Mouse (Mus musculus): Measurements from ENCODE around the gene Methig1. TPM values are rescaled to one million over a fixed set of nuclear protein-coding genes. Genes with fewer than 3 reads are reported as not detected.
"Not testable (repeated sequence)": the region's sequence is repeated elsewhere in the genome, so short reads cannot be mapped to it uniquely, and the experiment has no call there.

The Methig1 gene
- polyA plus RNA-seq (2014; fragmentation: Nextera tagmentation; extraction: Ambion mirVana): not detected in 2 replicates

DNA sequence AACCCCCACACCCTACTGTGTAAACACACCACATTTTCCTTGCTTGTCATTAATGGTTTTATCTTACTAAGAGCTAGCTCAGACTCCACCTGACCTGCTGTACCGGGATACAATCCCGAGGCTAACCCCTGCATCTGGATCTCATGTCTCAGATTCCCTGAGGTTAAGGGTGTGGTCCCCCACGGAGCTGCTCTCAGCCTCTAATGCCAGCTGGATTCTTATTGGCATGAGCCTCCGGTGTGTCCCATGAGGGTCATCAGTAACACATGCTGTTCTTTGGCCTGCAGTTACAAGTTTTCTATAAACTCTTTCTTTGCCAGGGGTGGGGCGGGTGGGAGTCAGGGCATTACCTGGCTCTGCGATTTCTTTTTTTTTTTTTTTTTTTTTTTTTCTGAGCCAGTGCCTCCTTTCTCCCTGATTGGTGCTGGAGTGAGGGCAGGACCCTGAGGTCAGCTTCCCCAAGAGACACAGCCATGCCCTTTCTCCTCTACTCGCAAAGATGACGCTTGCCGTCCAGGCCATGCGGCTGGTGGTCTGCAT, at the start of gene Methig1, which contains the start of gene Mettl7a2:
Gene Methig1, plus strand, starts transcription at position 439 of the 540 bp plus-strand sequence.
Gene Mettl7a2, plus strand, starts transcription at position 490 of the 540 bp plus-strand sequence.
- no peaks in the 10 kb centered on the region for H3K36me3 ChIP-seq (ENCODE audit: control insufficient read depth, insufficient read depth, low read length)
- H3K4me3 ChIP-seq (ENCODE audit: low read depth, low read length): no peak within 1 kb of the TSS
- WGBS: 83% methylated on average over 10 of the region's 10 CpGs
- no peak for DNase-seq (ENCODE audit: low spot score, missing footprints)
- H3K4me1 ChIP-seq (ENCODE audit: control insufficient read depth, insufficient read depth, low read length): no peaks in the 10 kb centered on the region
- no peak for ATAC-seq (ENCODE audit: low FRiP score)
- H3K9me3 ChIP-seq (ENCODE audit: control insufficient read depth, low read length): no peaks in the 10 kb centered on the region
- no peaks in the 10 kb centered on the region for H3K27me3 ChIP-seq (ENCODE audit: control insufficient read depth, insufficient read depth, low read length)
- no peak within 1 kb of the TSS for H3K9ac ChIP-seq (ENCODE audit: low read length)
- H3K27ac ChIP-seq (ENCODE audit: low read depth, low read length): no peak within 1 kb of the TSS
- no peak within 1 kb of the TSS for H3K4me2 ChIP-seq

DNA sequence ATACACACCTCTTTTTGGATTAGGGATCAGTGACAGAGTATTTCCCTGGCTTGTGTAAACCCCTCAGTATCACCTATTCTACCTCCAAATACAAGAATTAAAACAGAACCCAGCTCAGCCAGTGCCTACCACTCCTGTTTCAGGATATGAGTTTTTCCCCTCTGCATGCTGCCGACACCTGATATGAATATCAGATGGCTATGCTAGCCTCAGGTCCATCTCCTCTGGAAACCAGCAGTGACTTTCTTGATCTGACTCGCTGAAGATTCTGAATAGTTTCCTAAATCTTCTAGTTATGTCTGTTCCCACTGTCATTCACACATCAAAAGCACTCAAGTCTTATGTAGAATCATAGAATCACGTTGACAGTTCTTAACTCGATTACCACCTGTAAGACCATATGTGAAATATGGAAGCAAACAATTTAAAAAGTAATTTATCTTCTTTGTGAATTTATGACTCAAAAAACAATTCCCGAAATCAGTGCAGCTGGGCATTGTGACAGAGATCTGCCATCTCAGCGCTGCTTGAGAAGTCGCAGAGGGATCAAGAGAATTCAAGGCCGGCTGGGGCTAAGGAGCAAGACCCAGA, 49.4 kb upstream of the Methig1 start:
- DNase-seq (ENCODE audit: low spot score, missing footprints) (no peak), ATAC-seq (ENCODE audit: low FRiP score) (no peak)
- no peak overlapping the region; the same call in 1 of the 2 replicates for H3K4me3 ChIP-seq (ENCODE audit: low read depth, low read length)
- H3K9ac ChIP-seq (ENCODE audit: low read length): peak overlapping the region; percentile 76; the same call in 1 of the 2 replicates
- peak overlapping the region; percentile 48 for H3K4me2 ChIP-seq
- peaks cover 10% of the 10 kb centered on the region for H3K4me1 ChIP-seq (ENCODE audit: control insufficient read depth, insufficient read depth, low read length)
- H3K27ac ChIP-seq (ENCODE audit: low read depth, low read length): peak overlapping the region; percentile 86; the same call in 1 of the 2 replicates
- WGBS: 54% methylated on average over 8 of the region's 8 CpGs
- H3K36me3 ChIP-seq (ENCODE audit: control insufficient read depth, insufficient read depth, low read length): no peaks in the 10 kb centered on the region
- no peaks in the 10 kb centered on the region for H3K27me3 ChIP-seq (ENCODE audit: control insufficient read depth, insufficient read depth, low read length)
- H3K9me3 ChIP-seq (ENCODE audit: control insufficient read depth, low read length): no peaks in the 10 kb centered on the region

DNA sequence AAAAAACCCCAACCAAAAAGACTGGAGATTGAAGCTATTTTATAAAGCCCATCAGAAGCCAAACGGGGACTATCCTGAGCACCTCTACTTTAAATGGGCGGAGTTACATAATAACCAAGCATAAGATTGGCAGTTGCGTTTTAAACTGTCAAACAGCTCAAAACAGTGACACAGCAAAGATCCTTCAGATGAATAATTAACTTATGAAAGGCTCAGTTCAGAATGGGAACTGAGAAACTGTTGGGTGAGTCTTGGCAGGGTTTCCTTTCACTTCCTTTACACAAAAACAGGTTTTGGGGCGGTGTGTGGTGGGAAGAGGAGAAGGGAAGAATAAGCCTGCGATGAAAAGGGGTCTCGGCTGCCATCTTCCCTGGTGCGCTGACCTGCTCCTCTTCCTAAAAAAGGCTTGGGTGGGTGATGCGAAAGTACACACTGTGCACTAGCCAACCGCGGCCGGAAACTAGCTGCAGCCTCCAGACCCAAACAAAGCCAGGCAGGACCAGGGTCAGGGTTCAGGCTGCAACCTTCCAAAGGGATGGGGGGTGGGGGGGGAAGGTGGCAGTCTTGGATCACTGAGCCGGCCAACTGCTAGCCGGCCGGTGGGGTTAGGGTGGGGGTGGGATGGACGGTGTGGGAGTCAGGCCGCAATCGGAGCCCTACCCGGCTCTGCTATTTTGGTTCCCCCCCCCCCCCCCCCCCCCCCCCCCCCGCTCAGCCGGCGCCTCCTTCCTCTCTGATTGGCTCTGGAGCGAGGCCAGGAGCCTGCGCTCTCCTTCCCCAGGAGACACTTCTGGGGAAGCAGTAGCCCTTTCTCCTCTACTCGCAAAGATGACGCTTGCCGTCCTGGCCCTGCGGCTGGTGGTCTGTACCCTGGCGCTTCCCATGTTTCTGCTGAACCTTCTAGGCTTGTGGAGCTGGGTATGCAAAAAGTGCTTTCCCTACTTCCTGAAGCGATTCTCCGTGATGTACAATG, 48.6 kb upstream of the Methig1 start, which contains the start of gene Mettl7a1:
Gene Mettl7a1, plus strand, starts transcription at position 122 of the 973 bp plus-strand sequence.
- no peaks in the 10 kb centered on the region for H3K36me3 ChIP-seq (ENCODE audit: control insufficient read depth, insufficient read depth, low read length)
- H3K4me1 ChIP-seq (ENCODE audit: control insufficient read depth, insufficient read depth, low read length): peaks cover 10% of the 10 kb centered on the region
- H3K4me2 ChIP-seq: peak within 1 kb of the TSS; percentile 48
- peak within 1 kb of the TSS; percentile 76 for H3K9ac ChIP-seq (ENCODE audit: low read length)
- peak; percentile 96 for DNase-seq (ENCODE audit: low spot score, missing footprints)
- H3K27me3 ChIP-seq (ENCODE audit: control insufficient read depth, insufficient read depth, low read length): no peaks in the 10 kb centered on the region
- H3K4me3 ChIP-seq (ENCODE audit: low read depth, low read length): peak within 1 kb of the TSS; percentile 34
- WGBS: 4% methylated on average over 21 of the region's 30 CpGs
- H3K9me3 ChIP-seq (ENCODE audit: control insufficient read depth, low read length): no peaks in the 10 kb centered on the region
- ATAC-seq (ENCODE audit: low FRiP score): peak; percentile 83
- H3K27ac ChIP-seq (ENCODE audit: low read depth, low read length): peak within 1 kb of the TSS; percentile 86

DNA sequence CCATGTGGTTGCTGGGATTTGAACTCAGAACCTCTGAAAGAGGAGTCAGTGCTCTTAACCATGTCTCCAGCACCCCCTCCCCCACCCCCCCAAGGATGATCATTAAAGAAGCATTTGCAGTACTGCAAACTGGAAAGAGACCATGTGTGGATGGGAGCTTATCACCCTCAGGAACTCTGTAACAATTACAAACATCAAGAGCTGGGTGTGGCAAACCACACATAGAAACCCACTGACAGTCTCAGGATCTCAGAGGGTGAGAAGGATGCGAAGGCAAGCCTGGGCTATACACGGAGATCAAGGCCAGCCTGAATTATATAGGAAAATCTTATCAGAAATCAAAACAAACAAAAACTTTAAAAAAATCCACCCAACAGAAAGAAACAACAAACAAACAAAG, 46.7 kb upstream of the Methig1 start:
- H3K27ac ChIP-seq (ENCODE audit: low read depth, low read length): no peak overlapping the region

DNA sequence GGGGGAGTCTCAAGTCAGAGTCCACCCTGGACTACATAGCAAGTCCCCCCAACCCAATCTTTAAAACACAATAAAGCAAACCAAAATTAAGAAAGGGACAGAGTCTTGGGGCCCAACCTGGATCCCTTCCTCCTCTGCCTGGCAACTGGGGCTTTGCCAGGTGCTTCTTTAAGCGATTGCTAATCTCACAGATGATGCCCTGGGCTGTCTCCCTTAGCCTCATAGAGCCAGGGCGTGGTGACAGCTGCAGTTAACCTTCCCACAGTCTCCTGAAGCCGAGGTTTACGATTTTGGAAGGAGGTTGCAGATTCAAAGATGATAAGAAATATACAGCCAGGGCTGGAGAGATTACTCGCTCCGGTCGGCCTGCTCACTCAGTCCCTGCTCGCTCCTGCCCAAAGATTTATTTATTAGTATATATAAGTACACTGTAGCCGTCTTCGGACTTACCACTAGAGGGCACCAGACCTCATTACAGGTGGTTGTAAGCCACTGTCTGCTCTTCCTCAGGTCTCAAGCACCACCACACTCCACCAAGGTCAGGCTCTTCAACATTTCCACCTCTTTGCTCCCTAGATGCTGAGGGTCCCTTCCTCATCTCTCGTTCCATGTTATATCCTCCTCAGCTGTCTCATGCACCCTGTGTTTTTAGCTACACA, 45.4 kb upstream of the Methig1 start:
- peak; percentile 86 for DNase-seq (ENCODE audit: low spot score, missing footprints)
- not testable (repeated sequence) for H3K9ac ChIP-seq (ENCODE audit: low read length); H3K4me2 ChIP-seq; H3K27me3 ChIP-seq (ENCODE audit: control insufficient read depth, insufficient read depth, low read length); H3K27ac ChIP-seq (ENCODE audit: low read depth, low read length); ATAC-seq (ENCODE audit: low FRiP score); H3K4me3 ChIP-seq (ENCODE audit: low read depth, low read length); H3K36me3 ChIP-seq (ENCODE audit: control insufficient read depth, insufficient read depth, low read length); H3K9me3 ChIP-seq (ENCODE audit: control insufficient read depth, low read length)
- peaks cover 10% of the 10 kb centered on the region for H3K4me1 ChIP-seq (ENCODE audit: control insufficient read depth, insufficient read depth, low read length)
- WGBS: 45% methylated on average over 9 of the region's 11 CpGs

More for the DNA sequence above, 46.7 kb upstream of the Methig1 start:
- DNase-seq (ENCODE audit: low spot score, missing footprints) (no peak), ATAC-seq (ENCODE audit: low FRiP score) (no peak)
- Histone ChIP-seq H3K4me2 (no peak overlapping the region), H3K4me3 (ENCODE audit: low read depth, low read length) (no peak overlapping the region), H3K9me3 (ENCODE audit: control insufficient read depth, low read length) (no peaks in the 10 kb centered on the region), H3K9ac (ENCODE audit: low read length) (no peak overlapping the region), H3K27me3 (ENCODE audit: control insufficient read depth, insufficient read depth, low read length) (no peaks in the 10 kb centered on the region), H3K4me1 (ENCODE audit: control insufficient read depth, insufficient read depth, low read length) (peaks cover 10% of the 10 kb centered on the region), H3K36me3 (ENCODE audit: control insufficient read depth, insufficient read depth, low read length) (no peaks in the 10 kb centered on the region)
- WGBS: 80% methylated on average over 2 of the region's 2 CpGs

DNA sequence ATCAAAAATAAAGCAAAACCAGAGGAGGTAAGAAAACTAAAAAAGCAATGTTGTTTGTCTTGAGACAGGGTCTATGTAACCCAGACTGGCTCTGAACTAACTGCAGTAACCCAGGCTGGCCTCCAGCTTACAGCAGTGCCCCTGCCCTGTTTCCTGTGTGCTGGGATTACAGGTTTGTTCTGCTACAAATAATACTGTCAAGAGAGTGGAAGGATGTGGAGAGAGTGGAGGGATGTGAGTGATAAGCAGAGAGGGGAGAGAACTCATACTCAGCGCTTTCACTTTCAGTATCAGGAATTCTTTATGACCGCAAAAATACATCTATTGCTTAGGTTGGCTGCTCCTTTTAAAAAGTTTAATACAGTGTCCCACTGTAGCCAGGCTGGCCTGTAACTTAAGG, 40.6 kb upstream of the Methig1 start:
- Histone ChIP-seq H3K9ac (ENCODE audit: low read length) (no peak overlapping the region), H3K27me3 (ENCODE audit: control insufficient read depth, insufficient read depth, low read length) (no peaks in the 10 kb centered on the region), H3K9me3 (ENCODE audit: control insufficient read depth, low read length) (no peaks in the 10 kb centered on the region), H3K27ac (ENCODE audit: low read depth, low read length) (no peak overlapping the region), H3K36me3 (ENCODE audit: control insufficient read depth, insufficient read depth, low read length) (peaks cover 2% of the 10 kb centered on the region; the same call in 1 of the 2 replicates), H3K4me3 (ENCODE audit: low read depth, low read length) (no peak overlapping the region), H3K4me2 (no peak overlapping the region), H3K4me1 (ENCODE audit: control insufficient read depth, insufficient read depth, low read length) (no peaks in the 10 kb centered on the region)
- ATAC-seq (ENCODE audit: low FRiP score): no peak
- no peak for DNase-seq (ENCODE audit: low spot score, missing footprints)
- 97% methylated on average over 2 of the region's 2 CpGs for WGBS

DNA sequence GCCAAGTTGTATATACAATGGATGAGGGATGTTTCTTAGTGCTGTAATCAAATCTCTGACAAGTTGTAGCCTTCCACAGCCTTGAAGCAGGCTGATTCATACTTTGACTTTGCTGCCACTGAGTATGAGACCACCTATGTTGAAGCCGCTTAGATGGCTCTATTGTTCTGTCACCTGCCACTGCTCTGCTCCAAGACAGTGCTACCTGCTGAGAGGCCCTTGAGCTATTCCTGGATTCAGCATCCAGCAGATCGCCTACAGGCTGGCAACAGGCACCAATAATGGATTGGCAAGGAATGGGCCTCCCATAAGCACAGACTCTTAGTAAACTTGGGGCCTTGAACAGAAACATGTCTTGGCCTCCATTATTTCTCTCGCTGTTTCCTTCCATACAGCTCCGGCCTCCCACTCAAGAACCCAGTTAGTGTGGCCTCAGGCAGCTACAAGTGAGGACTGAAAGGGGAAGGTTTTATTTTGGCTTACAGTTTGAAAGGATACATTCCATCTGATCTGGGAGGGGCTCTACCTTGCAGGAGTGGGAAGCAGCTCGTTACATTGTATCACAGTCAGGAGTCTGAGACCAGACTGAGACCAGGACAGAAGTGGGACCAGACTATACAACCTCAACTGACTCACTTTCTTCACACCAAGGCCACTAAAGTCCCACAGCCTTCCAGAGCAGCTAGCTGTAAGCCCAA, 38.4 kb upstream of the Methig1 start:
- ATAC-seq (ENCODE audit: low FRiP score): no peak
- no peak overlapping the region for H3K4me3 ChIP-seq (ENCODE audit: low read depth, low read length)
- H3K4me1 ChIP-seq (ENCODE audit: control insufficient read depth, insufficient read depth, low read length): no peaks in the 10 kb centered on the region
- no peaks in the 10 kb centered on the region for H3K27me3 ChIP-seq (ENCODE audit: control insufficient read depth, insufficient read depth, low read length)
- no peak overlapping the region for H3K9ac ChIP-seq (ENCODE audit: low read length)
- no peak for DNase-seq (ENCODE audit: low spot score, missing footprints)
- H3K27ac ChIP-seq (ENCODE audit: low read depth, low read length): no peak overlapping the region
- H3K4me2 ChIP-seq: no peak overlapping the region
- peaks cover 2% of the 10 kb centered on the region; the same call in 1 of the 2 replicates for H3K36me3 ChIP-seq (ENCODE audit: control insufficient read depth, insufficient read depth, low read length)
- 91% methylated on average over 5 of the region's 5 CpGs for WGBS
- H3K9me3 ChIP-seq (ENCODE audit: control insufficient read depth, low read length): no peaks in the 10 kb centered on the region

DNA sequence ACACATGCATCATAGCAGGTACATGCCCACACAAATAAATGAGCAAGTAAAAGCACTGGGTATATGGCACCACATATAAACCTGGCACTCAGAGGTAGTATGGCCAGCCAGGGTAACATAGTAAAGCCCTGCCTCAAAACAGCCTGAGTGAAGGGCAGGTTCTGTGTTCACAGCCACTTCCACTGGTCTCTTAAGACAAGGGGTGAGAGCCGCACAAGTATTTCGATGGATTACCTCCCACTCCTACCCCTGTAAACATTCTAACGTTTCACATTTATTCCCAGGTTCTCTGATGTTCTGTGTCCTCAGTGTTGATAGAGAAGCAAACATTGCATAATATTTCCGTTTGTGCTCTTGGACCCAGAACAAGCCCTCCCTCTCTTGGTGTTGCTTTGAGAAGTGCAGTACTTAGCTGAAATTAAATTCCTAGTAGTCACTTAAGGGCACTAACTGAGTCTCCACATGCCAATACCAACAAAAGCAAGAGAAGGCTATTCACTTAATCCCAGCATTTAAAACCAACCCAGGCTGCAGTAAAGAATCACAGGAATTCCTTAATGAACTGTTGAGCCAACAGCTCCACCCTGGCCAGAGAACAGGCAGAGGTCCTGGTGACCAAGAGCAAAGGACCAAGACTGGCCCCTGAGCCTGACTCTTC, 34.8 kb upstream of the Methig1 start:
- H3K9me3 ChIP-seq (ENCODE audit: control insufficient read depth, low read length); H3K4me3 ChIP-seq (ENCODE audit: low read depth, low read length); H3K4me1 ChIP-seq (ENCODE audit: control insufficient read depth, insufficient read depth, low read length); H3K27me3 ChIP-seq (ENCODE audit: control insufficient read depth, insufficient read depth, low read length); H3K27ac ChIP-seq (ENCODE audit: low read depth, low read length); DNase-seq (ENCODE audit: low spot score, missing footprints); H3K4me2 ChIP-seq; H3K9ac ChIP-seq (ENCODE audit: low read length); ATAC-seq (ENCODE audit: low FRiP score); H3K36me3 ChIP-seq (ENCODE audit: control insufficient read depth, insufficient read depth, low read length): not testable (repeated sequence)
- 68% methylated on average over 4 of the region's 4 CpGs for WGBS

Measured in midbrain, embryonic 11.5 days (tissue).